Mouse (Mus musculus) large intestine, adult 2 months (tissue): ENCODE measurements at regions not wholly inside any gene's neighbourhood (a gene's known extent, or its start where the extent isn't known, plus 50 kb on each side); places are given as distances from the start of the nearest gene placed in this dataset.

Experiments used
- DNase-seq: peaks from one replicate; pipeline ENCODE4 v3.0.0-alpha.2; 2012; ENCODE audit warnings: low read depth, low spot score
- WGBS: fragments of 180-500 bp; shearing (Covaris S2); methylation state at CpG from one replicate; pipeline ENCODE4 v1.1.7; 2018; 5-methylcytosine and 5-hydroxymethylcytosine counted together

GRCm38 (mm10) chr1:128650596-128650995 is 58.5 kb upstream of the Cxcr4 start:
- 88% methylated on average over 2 of the region's 2 CpGs for WGBS
- no peak for DNase-seq

- no peak for DNase-seq
- WGBS = 53% methylated on average over 13 of the region's 13 CpGs
These were observed 57.5 kb upstream of the Cxcr4 start for GRCm38 (mm10) chr1:128649490-128650178.

- WGBS = 37% methylated on average over 4 of the region's 4 CpGs
- no peak for DNase-seq
These were observed 51.3 kb upstream of the Cxcr4 start for GRCm38 (mm10) chr1:128643316-128643776.

- DNase-seq = no peak
- 80% methylated on average over 2 of the region's 2 CpGs for WGBS
These were observed 50.1 kb upstream of the Cxcr4 start for GRCm38 (mm10) chr1:128642212-128642611.
